Mouse (Mus musculus): Measurements from ENCODE around the gene Gm49373.
"Not testable (repeated sequence)": the region's sequence is repeated elsewhere in the genome, so short reads cannot be mapped to it uniquely, and the experiment has no call there.

Gm49373 gene

DNA sequence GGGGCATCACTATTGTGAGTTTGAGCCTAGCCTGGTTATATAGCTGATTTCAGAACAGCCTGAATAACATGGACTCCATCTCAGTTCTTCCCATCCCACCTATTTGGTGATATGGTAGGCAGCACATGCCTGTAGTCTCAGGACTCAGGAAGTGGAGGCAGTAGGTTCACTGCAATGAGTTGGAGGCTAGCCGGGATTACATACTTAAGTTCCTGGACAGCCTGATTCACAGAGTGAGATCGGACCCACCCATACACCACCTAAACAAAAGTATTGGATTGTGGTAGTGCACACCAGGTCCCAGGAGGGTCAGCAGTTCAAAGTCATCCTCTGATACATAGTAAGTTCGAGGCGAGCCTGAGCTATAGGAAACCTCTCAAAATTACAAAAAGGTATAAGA, 255 bp downstream of the Gm49373 start:
- DNase-seq (ENCODE audit: low read depth), result no peak

DNA sequence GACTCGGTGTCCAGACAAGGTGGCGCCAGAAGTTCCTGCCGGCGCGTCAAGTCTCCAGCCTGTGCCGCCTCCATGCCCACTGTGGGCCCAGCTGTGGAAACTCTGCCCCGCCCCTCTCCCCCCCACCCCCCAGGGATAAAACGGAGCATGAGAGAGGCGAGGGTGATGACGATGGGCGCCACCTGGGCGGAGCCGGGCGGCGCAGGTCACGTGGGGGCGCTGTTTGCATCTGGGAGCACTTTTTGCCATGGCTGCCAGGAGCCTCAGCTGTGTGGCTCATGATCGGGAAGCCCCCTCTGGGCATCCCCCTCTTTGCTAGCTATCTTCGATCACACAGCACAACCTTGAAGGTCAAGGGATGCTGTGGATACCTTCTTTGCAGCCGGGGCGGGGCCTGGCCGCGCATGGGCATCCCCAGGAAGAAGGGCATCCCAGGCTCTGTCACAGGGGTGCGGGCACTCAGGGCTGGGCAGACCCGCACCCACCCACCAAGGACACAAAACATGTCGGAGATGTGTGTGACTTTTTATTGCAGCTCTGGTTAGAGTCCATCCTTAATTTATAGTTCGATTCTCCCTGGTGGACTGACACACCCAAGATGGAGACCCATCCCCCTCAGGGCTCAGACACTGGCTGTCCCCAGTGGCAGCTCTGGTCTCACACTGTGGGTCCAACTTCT, 5.8 kb downstream of the Gm49373 start, which contains the start of gene Zglp1:
TSS of gene Zglp1 (minus strand) at position 88 of the 679 bp plus-strand sequence.
- DNase-seq (ENCODE audit: low read depth), result no peak

DNA sequence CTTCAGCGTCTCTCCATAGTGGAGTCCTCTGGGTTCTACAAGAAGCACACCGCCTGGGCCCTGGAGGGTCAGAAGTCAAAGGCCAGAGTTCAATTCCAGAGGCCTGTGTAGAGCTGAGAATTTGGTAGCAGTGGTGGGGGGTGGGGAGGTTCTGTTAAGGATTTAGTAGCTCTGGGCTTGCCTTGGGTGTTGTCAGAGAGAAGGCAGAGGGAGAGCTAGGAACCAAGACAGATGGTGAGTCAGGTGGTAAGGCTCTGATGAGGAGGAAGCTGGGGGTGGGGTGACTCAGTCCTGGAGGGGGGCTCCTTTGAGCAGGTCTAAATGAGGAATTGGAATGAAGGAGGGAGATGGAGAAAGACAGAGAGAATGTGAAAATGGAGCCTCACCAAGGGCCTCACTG, 10.0 kb downstream of the Gm49373 start:
- DNase-seq (ENCODE audit: low read depth), result no peak

DNA sequence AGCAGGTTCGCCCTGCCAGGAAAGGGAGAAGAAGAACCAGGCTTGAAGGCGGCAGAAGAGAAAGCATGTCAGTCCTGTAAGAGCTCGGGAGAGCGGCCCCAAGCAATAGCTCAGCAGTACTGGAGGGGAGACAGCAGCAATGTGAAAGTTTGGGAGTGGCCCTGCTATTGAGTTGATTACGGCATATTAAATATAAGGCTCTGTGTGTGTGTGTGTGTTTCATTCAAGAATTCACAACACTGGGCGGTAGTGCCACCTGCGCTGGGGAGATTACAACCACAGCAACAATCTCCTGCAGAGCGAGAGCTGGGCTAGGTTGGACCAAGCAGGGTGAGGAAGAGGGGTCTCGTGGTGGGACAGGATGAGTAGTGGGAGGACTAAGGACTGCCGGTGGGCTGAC, 21.3 kb downstream of the Gm49373 start:
- DNase-seq (ENCODE audit: low read depth), result no peak

DNA sequence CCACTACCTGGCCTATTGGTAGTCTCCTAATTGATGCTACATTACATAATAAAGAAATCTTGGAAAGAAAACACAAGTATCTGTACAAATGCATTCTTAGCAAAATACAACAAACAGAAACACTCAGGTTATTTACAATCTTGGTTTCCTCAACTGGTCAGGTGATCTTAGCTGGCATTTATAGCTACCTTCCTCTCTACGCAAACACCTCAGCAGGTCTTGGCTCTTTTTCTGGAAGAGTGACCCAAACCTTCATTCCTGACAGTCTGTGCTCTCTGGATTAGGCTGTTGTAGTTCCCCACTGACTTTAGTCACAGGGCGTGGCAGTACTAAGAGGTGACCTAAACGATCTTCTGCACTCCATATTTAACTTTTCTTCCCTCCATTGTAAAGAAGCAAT, 27.7 kb downstream of the Gm49373 start:
- DNase-seq (ENCODE audit: low read depth), result no peak

DNA sequence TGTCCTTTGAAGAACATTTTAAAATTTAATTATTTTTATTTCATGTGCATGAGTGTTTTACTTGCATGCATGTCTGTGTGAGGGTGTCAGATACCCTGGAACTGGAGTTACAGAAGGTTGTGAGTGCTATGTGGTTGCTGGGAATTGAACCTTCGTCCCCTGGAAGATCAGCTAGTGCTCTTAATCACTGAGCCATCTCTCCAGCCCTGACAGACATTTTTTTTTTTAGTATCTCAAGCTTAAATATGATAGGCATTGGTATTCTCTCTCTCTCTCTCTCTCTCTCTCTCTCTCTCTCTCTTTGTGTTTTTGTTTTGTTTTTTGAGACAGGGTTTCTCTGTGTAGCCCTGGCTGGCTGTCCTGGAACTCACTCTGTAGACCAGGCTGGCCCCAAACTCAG, 28.1 kb downstream of the Gm49373 start:
- DNase-seq (ENCODE audit: low read depth), result not testable (repeated sequence)

DNA sequence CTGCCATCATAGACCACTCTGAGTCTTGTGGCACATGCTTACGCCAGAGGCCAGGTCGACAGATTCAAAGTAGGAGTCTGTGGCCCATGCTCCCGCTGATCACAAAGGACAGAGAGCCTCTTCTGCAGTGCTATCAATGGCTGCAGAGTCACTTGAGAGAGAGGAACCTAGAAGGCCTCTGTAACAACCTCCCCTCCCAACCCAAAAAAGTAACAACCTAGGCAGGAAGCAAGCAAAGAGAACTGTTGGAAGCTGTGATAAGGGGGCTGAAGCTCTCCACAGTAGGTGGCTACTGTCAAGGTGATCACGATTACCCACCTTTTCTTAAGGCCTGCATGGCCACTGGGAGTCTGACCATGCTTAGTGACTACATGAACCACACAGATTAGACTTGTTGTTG, 29.3 kb downstream of the Gm49373 start:
- no peak for DNase-seq (ENCODE audit: low read depth)

DNA sequence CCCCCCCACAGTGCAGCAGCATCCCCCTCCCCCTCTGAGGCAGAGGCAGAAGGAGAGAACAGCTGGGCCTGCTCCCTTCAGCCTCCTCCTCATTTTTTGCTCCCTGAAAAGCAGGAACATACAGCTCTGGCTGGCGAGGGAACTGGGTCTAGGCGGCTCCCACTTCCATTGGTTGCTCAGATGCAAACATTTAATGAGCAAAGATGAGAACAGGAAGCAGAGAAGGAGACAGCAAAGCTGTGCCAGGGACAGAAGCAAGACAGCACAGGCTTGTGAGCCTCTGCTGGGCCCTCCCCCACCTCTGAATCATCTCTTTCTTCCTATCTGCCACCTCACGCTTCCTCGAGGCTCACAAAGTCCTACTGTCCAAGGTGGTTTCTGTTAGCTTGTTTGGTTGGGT, 31.6 kb downstream of the Gm49373 start:
- DNase-seq (ENCODE audit: low read depth), result no peak

DNA sequence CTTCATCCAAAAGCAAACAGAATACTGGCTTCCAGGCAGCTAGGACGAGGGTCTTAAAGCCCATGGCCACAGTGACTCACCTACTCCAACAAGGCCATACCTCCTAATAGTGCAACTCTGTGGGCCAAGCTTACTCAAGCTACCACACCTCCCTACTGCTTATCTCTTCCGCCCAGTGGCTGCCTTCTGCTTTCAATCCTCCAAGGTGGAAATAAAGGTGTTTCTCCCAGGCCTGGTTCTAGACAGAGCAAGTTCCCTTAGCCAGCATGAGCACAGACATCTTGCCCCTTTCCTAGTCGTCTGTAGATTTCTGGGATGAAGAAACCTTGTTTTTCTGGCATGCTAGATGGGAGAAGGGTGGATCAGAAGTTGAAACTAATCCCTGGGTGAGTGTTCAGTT, 33.1 kb downstream of the Gm49373 start:
- DNase-seq (ENCODE audit: low read depth), result no peak

DNA sequence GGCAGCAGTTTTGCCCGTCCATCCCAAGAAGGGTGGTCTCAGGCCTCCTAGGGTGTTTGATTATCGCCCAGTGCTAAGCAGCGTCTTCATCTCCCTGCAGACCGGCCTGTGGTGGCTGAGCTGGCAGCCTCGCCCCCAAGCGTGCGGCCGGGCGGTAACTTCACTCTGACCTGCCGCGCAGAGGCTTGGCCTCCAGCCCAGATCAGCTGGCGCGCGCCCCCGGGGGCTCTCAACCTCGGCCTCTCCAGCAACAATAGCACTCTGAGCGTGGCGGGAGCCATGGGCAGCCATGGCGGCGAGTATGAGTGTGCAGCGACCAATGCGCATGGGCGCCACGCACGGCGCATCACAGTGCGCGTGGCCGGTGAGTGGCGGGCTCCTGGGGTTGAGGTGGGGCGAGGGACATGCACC, 35.4 kb downstream of the Gm49373 start:
- no peak for DNase-seq (ENCODE audit: low read depth)

DNA sequence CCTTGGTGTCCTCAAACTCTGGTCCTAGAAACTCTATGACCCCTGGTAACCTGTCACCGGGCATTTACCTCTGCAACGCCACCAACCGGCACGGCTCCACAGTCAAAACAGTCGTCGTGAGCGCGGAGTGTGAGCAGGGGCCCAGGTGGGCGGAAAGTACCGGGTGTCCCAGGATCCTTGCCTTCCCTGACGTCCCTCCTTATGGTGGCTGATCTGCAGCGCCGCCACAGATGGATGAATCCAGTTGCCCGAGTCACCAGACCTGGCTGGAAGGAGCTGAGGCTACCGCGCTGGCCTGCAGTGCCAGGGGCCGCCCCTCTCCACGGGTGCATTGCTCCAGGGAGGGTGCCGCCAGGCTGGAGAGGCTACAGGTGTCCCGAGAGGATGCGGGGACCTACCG, 36.2 kb downstream of the Gm49373 start:
- no peak for DNase-seq (ENCODE audit: low read depth)

DNA sequence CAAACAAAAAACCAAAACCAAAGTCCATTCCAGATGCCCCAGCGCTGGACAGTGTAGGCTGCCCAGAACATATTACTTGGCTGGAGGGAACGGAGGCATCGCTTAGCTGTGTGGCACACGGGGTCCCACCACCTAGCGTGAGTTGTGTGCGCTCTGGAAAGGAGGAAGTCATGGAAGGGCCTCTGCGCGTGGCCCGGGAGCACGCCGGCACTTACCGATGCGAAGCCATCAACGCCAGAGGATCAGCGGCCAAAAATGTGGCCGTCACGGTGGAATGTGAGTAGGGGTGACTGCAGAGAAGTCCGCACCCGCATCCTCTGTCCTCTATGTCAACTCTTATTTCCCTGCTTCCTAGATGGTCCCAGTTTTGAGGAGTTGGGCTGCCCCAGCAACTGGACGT, 36.7 kb downstream of the Gm49373 start:
- no peak for DNase-seq (ENCODE audit: low read depth)

DNA sequence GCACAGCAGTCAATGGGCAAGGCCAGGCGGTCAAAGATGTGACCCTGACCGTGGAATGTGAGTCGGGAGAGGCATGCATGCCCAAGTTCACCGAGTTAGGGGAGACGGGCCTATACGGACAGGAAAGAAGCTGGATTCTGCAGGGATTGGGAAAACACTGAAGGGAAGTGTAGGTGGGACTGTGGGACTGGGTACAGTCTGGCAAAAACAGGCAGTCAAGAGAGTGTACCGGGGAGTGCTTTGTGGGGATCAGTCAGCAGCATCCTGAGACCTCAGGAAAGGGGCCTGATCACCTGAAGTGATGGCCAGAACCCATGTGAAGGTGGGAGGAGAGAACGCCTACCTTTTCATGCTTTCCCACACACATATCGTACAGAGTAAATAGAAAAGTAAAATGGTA, 37.3 kb downstream of the Gm49373 start:
- DNase-seq (ENCODE audit: low read depth), result no peak

DNA sequence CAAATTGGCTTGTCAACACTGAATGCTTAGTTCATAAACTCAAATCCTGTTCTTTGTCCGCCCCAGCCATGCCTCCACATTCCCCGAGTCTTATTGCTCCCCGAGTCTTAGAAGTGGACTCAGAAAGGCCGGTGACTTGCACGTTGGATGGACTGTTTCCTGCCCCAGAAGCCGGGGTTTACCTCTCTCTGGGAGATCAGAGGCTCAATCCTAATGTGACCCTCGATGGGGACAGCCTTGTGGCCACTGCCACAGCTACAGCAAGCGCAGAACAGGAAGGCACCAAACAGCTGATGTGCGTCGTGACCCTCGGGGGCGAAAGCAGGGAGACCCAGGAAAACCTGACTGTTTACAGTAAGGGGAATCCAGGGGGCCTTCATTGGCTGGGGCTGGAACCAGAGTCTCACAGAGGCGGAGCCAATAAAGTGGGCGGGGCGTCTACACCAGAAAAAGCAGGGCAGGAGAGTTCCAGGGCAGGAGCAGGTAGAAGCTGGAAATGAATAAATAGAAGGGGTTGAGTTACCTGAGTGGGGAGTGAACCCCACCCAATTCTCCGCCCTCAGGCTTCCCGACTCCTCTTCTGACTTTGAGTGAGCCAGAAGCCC, 38.3 kb downstream of the Gm49373 start:
- DNase-seq (ENCODE audit: low read depth), result peak; percentile 44

DNA sequence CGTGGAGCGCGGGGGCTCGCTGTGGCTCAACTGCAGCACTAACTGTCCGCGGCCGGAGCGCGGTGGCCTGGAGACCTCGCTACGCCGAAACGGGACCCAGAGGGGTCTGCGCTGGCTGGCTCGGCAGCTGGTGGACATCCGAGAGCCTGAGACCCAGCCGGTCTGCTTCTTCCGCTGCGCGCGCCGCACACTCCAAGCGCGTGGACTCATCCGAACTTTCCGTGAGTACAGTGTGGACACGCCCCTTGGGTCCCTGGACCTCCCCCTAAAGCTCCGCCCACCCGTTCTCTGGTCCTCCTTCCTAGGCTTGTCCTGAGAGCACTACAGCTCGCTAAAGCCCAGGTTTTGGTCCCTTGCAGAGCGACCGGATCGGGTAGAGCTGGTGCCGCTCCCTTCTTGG, 39.8 kb downstream of the Gm49373 start:
- DNase-seq (ENCODE audit: low read depth), result peak; percentile 91

DNA sequence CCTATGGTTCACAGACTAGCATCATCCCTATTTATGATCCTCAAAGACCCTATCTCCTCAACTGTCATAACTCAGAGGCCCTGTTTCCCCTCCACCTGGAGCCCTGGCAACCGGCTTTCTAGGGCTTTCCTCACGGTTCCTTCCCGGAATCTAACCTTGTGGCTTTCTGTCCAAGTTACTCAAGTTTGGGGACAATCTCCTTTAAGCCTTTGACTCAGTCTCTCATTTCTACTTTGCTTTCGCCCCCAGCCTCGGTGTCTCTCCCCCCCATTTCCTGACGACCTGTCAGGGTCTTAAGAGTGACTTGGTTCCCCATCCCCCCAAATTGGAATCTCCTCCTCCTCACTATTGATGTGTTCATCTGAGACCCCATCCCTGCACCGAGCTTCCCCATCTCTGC, 40.4 kb downstream of the Gm49373 start:
- no peak for DNase-seq (ENCODE audit: low read depth)

DNA sequence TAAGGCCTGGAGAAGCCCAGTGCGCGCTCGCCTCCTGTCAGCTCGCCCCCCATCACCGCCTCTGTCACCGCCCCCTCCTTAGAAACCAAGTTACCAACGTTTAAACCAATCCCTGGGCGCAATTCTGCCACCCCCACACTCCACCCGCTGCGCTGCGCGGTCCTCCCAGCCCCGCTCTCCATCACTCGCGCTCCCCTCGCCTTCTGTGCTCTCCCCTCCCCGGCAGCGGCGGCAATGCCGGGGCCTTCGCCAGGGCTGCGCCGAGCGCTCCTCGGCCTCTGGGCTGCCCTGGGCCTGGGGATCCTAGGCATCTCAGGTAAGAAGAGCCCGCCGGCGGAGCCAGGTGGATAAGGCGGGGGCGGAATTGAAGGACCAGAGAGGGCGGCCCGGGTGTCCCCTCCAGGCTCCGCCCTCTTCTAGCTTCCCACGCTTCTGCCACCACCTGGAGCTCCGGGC, 41.0 kb downstream of the Gm49373 start, which contains the start of gene Icam5:
TSS of gene Icam5 (plus strand) at position 178 of the 456 bp plus-strand sequence.
- DNase-seq (ENCODE audit: low read depth), result no peak

DNA sequence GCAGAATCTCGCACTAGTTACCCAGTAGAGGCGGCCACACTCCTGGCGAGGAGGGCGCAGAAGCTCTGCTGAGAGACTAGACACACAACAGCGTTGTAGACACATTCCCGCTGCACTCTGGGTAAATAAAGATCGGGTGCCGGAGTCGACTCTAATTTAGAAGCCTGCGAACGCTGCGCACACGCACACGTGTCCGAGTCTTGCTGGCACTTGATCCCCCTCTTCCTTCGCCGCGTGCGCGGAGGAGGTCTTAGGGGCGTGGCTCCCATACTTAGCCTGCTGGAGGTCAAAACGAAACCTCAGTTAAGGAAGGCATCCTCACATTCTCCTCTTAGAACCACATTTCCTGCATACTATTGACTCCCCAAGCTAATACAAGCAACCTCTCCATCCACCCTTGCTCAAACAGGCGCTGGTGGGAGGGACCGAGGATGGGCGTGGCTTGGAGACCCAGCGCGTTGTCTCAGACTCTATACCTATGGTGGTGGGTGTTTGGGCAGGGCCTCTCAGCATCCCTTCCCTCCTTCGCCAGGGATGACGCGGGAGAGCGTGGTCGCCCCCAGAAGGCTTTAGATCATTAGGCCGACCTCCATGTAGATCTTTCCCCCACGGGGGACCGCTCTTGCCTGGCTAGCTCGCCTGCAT, 41.5 kb downstream of the Gm49373 start:
- DNase-seq (ENCODE audit: low read depth), result peak; percentile 82

DNA sequence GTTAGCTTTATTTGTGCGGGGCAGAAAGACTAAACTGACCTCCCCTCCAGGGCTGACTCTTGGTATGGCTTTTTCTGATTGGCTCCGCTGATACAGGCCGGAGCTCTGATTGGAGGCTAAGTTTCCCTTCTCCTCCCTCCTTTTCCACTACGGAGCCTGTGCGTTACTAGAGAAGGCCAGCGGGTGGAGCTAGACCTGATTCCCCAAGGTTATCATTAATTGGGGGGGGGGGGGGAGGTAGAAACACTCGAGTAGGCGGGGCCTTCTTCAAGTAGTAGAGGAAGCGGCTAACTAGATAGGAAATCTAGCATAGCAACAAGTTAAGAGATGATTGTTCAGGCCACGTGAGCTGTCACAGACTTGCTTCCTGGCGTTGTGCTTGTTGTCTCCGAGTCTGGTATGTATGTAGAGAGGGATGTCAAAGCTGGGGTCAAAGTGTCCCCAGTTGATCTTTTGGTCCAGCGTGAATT, 42.1 kb downstream of the Gm49373 start:
- peak; percentile 98 for DNase-seq (ENCODE audit: low read depth)

DNA sequence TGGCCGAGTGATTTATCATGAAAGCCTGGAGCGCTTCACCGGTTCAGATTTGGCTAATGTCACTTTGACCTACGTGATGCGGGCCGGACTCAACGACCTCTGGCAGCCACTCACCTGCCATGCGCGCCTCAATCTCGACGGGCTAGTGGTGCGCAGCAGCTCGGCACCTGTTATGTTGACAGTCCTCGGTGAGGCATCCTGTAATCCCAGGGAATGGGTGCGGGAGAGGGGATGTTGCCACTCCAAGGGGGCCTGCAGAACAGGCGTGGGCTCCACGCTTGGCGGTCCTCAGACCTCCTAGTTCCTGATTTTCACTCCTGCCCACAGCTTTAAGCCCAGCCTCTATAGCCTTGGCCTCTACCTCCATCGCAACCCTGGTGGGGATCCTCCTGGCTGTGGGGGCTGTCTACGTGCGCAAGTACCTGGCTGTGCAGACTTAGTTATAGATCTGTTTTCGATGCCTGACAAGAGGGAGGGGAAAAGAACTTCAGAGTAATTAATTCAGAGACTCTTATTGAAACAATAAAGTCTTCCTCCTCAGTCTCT, 42.8 kb downstream of the Gm49373 start:
- DNase-seq (ENCODE audit: low read depth), result no peak

DNA sequence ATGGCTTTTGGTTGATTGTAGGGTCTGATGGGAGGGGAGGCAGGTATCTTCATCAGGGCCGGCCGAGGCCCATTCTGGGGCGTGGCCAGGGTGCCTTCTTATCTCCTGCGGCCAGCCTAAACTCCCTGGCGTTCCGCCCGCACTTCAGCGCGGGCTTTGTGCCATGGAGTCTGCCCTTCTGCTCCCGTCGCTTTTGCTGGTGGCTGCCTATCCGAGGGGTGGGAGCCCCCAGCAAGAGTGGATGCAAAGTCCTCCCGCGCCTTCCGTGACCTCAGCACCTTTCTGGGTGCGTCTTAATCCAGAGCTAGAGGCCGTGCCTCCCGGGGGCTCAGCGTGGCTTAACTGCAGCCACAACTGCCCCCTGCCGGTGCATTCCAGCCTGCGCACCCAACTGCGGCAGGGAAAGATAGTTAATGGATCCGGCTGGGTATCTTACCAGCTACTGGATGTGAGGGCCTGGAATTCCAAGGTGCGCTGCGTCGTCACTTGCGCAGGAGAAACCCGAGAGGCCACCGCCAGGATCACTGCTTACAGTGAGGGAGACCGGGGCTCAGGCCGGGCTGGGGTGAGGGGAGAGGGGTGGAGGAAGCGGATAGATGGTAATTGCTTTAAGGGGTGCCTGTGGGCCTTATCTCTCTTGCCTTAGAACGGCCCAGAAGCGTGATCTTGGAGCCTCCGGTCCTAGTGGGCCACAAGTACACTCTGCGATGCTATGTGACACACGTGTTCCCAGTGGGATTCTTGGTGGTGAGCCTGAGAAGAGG, 43.4 kb downstream of the Gm49373 start, which contains the start of gene Icam4:
TSS of gene Icam4 (plus strand) at position 83 of the 764 bp plus-strand sequence.
- peak; percentile 83 for DNase-seq (ENCODE audit: low read depth)

DNA sequence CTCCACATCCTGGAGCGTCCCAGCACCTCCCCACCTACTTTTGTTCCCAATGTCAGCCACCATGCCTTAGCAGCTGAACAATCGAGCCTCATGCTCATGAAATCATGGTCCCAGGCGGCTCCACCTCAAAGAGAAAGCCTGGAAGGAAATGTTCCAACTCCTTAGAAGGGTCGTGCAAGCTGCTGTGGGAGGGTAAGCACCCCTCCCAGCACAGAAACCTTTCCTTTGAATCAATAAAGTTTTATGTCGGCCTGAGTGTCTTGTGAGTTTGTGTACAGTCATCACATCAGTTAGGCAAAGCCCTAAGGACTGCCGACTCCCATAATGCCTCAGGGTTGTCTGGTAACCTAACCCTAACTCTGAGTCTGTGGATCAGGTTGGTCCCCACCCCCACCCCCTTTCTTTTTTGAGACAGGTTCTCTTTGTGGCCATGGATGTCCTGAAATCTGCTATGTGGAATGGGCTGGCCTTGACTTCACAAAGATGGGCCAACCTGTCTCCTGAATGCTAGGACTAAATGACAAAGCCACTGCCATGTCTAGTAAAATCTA, 44.3 kb downstream of the Gm49373 start:
- no peak for DNase-seq (ENCODE audit: low read depth)
